Comparison of ENCODE assay signal across 8 mouse cellular contexts in the genomic region with DNA sequence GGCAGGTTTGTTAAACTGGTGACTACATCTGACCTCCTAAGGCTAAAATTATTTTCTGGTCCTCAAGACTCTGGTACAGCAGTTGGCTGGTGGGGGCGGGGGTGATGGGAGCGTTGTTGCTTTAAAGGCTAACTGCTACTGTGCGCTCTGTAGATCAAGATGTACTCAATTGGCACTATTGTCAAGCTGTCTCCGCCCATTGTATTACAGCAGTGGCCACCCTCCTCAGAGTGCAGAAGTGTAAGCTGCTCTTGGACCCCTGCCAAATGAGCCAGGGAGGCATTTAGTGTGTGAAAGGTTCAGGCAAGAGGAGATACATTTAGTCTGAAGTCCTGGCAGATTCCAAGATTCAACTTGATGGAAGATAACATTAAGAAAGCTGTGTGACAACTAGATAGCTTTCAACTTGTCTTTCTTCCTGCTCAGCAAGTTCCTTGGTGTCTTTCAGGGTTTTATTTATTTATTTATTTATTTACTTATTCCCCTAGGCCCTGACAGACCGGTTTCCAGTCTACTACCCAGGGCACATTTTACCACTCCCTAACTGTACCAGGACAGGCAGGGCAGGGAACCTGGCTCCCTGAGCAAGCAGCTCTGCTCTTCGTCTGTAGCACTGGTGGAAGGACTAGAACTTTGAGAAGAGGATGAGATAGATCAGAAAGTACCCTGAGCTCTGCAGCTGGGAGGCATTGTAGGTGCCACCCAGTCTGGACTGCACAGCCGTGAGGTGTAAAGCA.
DNase-seq lines count a peak whose midpoint lies in the region; ATAC-seq lines count a peak whose summit lies in the region.

No protein-coding gene starts in this region.

- intact Hi-C loops in heart, postnatal 10 days (cut with DNase I), result loop anchor here (5.0 to 10.0 kb wide), 2 partner anchors 286 to 572 kb away; no protein-coding TSS in a partner anchor

- peak overlapping the region; percentile 54 for H3K27ac ChIP-seq in lung, embryonic 15.5 days
- H3K27ac ChIP-seq in liver, embryonic 12.5 days, result no peak overlapping the region

- ATAC-seq in cerebellum, adult (ENCODE audit: insufficient number of reproducible peaks, low FRiP score, low TSS enrichment), result no peak
- peak; percentile 63; the same call in 1 of the 2 replicates for ATAC-seq in lung, embryonic 15.5 days (ENCODE audit: borderline replicate concordance, extremely low read depth, low FRiP score, low TSS enrichment)
- no peak for ATAC-seq in liver, embryonic 12.5 days

- H3K36me3 ChIP-seq in lung, embryonic 15.5 days, result no peaks in the 10 kb centered on the region
- H3K36me3 ChIP-seq in liver, embryonic 12.5 days, result no peaks in the 10 kb centered on the region

- 34% methylated on average over 7 of the region's 7 CpGs for WGBS in lung, embryonic 15.5 days
- WGBS in liver, embryonic 12.5 days (ENCODE audit: insufficient replicate concordance), result 61% methylated on average over 7 of the region's 7 CpGs

- no peak overlapping the region for H3K9ac ChIP-seq in lung, embryonic 15.5 days
- no peak overlapping the region for H3K9ac ChIP-seq in liver, embryonic 12.5 days

- DNase-seq in cerebellum, adult 11 months, result peak; percentile 47
- peak; percentile 18 for DNase-seq in 3T3-L1 (ENCODE audit: low read depth, low spot score)
- peak; percentile 69 to 71 for DNase-seq in cerebellum, postnatal 14 days
- DNase-seq in heart, postnatal 10 days, result peak; percentile 50 to 57
- peak; percentile 36 for DNase-seq in right cerebral cortex, postnatal 14 days

- no peak overlapping the region for H3K4me3 ChIP-seq in lung, embryonic 15.5 days
- no peak overlapping the region for H3K4me3 ChIP-seq in liver, embryonic 12.5 days

- H3K27me3 ChIP-seq in lung, embryonic 15.5 days, result peaks cover 8% of the 10 kb centered on the region
- peaks cover 53% of the 10 kb centered on the region for H3K27me3 ChIP-seq in liver, embryonic 12.5 days (replicated peaks)

- no peaks in the 10 kb centered on the region for H3K9me3 ChIP-seq in lung, embryonic 15.5 days
- H3K9me3 ChIP-seq in liver, embryonic 12.5 days (replicated peaks), result no peaks in the 10 kb centered on the region

- peaks cover 49% of the 10 kb centered on the region for H3K4me1 ChIP-seq in lung, embryonic 15.5 days
- H3K4me1 ChIP-seq in liver, embryonic 12.5 days, result peaks cover 30% of the 10 kb centered on the region

- H3K4me2 ChIP-seq in lung, embryonic 15.5 days, result no peak overlapping the region; the same call in 1 of the 2 replicates
- H3K4me2 ChIP-seq in liver, embryonic 12.5 days, result no peak overlapping the region

Comparison
In these comparisons a context has a peak if more than half of its experiments do, and no peak if none do; other contexts are left out.
1. DNase-seq: peak in every context shown above with its lines; median percentile 70 in cerebellum, postnatal 14 days; 54 in heart, postnatal 10 days; 47 in cerebellum, adult 11 months; 36 in right cerebral cortex, postnatal 14 days; 18 in 3T3-L1.